Mouse (Mus musculus) heart, adult 2 months (tissue): Measurements from ENCODE around the gene Lipe.

ENCODE experiments used
- CTCF ChIP-seq: fragments of 200-600 bp; IDR thresholded peaks from 2 replicates; pipeline ENCODE4 v1.8.1; 2022; ENCODE audit warnings: antibody characterized with exemption, mild to moderate bottlenecking, moderate library complexity
- POLR2A ChIP-seq: fragments of 200-500 bp; IDR thresholded peaks from 2 replicates; pipeline ENCODE4 v1.6.1; 2011; ENCODE audit warnings: mild to moderate bottlenecking, low read depth, low read length, control low read depth; ENCODE audit not compliant: insufficient read depth

DNA sequence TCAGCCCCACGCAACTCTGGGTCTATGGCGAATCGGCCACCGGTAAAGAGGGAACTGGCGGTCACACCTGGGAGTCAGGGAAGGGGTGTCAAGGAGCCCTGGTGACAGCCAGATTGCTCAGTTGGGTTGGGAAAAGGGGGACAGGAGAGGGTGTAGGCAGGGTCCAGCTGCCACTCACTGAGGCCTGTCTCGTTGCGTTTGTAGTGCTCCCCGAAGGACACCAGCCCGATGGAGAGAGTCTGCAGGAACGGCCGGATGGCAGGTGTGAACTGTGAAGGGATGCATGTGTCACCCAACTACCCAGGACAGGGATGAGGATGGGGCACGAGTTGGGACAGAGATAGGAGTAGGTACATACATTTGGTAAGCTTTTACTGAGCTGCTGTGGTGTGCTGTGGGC, 13.3 kb downstream of the Lipe start:
- TF ChIP-seq CTCF (no peak), POLR2A (no peak)
